Mouse (Mus musculus): ENCODE data around the gene Klc1. TPM values are rescaled to one million over a fixed set of nuclear protein-coding genes. Genes with fewer than 3 reads are reported as not detected.
A peak's percentile ranks its signal among the peaks of the same experiment; 100 is the strongest.

The Klc1 gene
- polyA plus RNA-seq, 1 experiment from 2014 or later = 603 TPM

DNA sequence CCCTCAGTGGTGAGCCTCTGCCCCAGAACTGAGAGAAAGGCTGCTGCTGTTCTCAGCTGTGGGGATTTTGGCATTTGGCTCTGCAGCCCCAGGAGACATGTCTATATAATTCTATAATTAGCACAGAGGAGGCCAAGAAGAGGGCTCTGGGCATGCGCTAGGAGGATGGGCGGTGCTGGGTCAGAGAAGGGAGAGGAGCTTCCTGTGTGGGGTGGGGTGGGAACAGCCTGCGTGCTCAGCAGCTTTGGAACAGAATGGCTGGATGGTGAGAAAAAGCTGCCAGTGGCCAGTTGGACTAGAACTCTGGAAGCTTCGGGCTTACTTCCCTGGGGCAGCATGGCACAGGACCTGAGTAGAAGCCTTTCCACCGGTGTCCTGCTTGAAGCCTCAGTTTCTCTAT, 12.6 kb upstream of the Klc1 start:
- Histone ChIP-seq H3K4me1 (replicated peaks) (peaks cover 23% of the 10 kb centered on the region), H3K9ac (peak overlapping the region; percentile 31; the same call in 1 of the 2 replicates), H3K27ac (replicated peaks) (peak overlapping the region; percentile 61; the same call in 1 of the 2 replicates), H3K36me3 (no peaks in the 10 kb centered on the region), H3K4me3 (no peak overlapping the region), H3K27me3 (no peaks in the 10 kb centered on the region), H3K9me3 (no peaks in the 10 kb centered on the region), H3K4me2 (no peak overlapping the region)
- no peak; the same call in 1 of the 2 replicates for ATAC-seq (ENCODE audit: low read depth)
- 58% methylated on average over 5 of the region's 5 CpGs for WGBS

DNA sequence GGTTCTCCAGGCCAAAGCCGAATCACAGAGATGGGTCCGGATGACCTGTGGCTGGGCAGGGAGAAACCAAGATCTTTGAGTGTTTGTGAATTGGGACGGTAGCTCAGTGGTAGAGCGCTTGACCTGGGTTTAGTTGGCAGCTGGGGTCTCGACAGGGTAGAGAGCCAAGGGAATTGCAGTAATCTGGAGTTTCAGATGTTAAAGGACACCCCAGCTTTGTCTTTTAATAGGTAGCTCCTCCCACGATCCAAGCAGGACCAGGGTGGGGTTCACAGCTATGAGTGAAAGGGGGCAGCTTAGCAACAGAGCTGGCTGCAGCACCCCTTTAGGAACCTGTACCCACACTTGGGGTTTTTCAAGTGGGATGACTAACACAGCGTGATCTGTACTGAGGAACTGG, 11.2 kb upstream of the Klc1 start:
- H3K27me3 ChIP-seq = no peaks in the 10 kb centered on the region
- no peak overlapping the region for H3K27ac ChIP-seq (replicated peaks)
- peaks cover 23% of the 10 kb centered on the region for H3K4me1 ChIP-seq (replicated peaks)
- no peaks in the 10 kb centered on the region for H3K9me3 ChIP-seq
- WGBS = 79% methylated on average over 7 of the region's 7 CpGs
- H3K4me2 ChIP-seq = no peak overlapping the region
- H3K9ac ChIP-seq = no peak overlapping the region
- no peak overlapping the region for H3K4me3 ChIP-seq
- H3K36me3 ChIP-seq = no peaks in the 10 kb centered on the region
- no peak for ATAC-seq (ENCODE audit: low read depth)

DNA sequence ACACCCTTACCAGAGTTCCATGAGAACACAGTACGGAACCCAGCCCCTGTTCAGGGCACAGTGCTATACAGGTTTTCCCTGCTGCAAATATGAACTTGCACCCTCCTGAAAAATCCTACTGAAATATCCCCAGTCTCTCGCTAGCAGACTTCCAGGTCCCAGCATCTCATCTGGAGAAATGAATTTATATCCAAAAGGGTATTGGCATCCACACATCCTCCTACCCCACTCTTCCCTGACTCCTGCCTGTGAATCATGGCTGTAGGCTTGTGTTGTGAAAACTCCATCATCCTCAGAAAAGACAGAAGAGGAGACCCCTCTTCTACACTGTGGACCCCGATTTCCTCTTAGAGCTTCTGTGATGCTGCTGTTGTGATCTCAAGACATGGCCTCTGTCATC, 7.9 kb upstream of the Klc1 start:
- peaks cover 9% of the 10 kb centered on the region for H3K4me1 ChIP-seq (replicated peaks)
- H3K4me3 ChIP-seq = no peak overlapping the region
- no peak for ATAC-seq (ENCODE audit: low read depth)
- H3K9me3 ChIP-seq = no peaks in the 10 kb centered on the region
- no peaks in the 10 kb centered on the region for H3K36me3 ChIP-seq
- WGBS = 95% methylated on average over 3 of the region's 3 CpGs
- no peak overlapping the region for H3K27ac ChIP-seq (replicated peaks)
- no peak overlapping the region for H3K9ac ChIP-seq
- H3K4me2 ChIP-seq = no peak overlapping the region
- no peaks in the 10 kb centered on the region for H3K27me3 ChIP-seq

DNA sequence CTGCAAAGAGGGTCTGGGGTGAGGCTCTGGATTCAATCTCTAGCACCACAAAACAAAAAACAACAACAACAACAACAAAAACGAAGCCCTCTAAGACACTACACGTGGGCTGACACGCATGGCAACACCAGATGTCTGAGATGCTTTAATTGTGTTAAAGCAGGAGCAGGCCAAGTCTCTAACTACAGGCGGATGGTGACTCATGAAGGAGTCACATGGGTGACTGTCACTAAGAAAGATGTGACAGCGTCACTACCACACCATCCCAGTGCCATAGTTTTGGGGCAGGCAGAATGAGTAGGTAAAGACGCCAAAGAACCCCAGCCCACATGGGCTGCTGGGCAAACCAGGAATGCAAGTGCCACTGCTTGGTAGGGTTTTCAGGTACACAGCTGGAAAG, 6.2 kb upstream of the Klc1 start:
- H3K9me3 ChIP-seq = no peaks in the 10 kb centered on the region
- no peak overlapping the region for H3K9ac ChIP-seq
- no peak overlapping the region for H3K4me2 ChIP-seq
- no peak for ATAC-seq (ENCODE audit: low read depth)
- H3K36me3 ChIP-seq = no peaks in the 10 kb centered on the region
- peaks cover 4% of the 10 kb centered on the region for H3K4me1 ChIP-seq (replicated peaks)
- H3K4me3 ChIP-seq = no peak overlapping the region
- no peaks in the 10 kb centered on the region for H3K27me3 ChIP-seq
- no peak overlapping the region for H3K27ac ChIP-seq (replicated peaks)
- WGBS = 89% methylated on average over 6 of the region's 6 CpGs

DNA sequence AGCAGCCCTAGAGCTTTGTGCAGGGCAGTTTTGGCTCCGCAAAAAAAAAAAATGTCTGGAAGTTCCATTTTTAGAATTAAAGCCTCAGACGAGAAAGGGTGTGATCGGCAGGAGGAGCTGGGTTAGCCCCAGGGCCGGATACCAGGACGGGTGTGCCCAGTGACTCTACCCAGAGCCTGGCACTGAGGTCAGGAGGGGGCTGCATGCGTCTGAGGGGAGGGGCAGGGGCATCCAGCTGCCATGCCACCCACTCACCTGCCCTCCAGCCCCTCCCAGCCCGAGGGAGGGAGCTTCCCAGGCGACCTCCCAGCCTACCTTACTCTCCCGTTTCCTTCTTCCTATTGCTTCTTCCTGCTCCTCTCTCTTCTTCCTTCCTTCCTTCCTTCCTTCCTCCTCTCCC, 5.3 kb upstream of the Klc1 start:
- Histone ChIP-seq H3K36me3 (no peaks in the 10 kb centered on the region), H3K27me3 (no peaks in the 10 kb centered on the region), H3K4me3 (no peak overlapping the region), H3K9me3 (no peaks in the 10 kb centered on the region), H3K4me1 (replicated peaks) (peaks cover 12% of the 10 kb centered on the region), H3K4me2 (no peak overlapping the region), H3K27ac (replicated peaks) (no peak overlapping the region), H3K9ac (no peak overlapping the region)
- WGBS = 72% methylated on average over 9 of the region's 9 CpGs
- no peak for ATAC-seq (ENCODE audit: low read depth)

DNA sequence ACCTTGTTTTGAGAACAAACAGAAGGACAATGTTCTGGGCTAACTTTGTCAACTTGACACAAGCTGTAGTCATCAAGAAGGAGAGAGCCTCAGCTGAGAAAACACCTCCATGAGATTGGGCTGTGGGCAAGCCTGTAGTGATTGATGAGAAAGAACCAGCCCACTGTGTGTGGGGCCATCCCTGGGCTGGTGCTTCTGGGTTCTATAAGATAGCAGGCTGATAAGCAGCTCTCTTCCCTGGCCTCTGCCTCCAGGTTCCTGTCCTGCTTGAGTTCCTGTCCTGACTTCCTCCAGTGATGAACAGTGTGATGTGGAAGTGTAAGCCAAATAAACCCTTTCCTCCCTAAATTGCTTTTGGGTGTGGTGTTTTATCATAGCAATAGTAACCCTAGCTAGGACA, 3.9 kb upstream of the Klc1 start:
- Histone ChIP-seq H3K27me3 (no peaks in the 10 kb centered on the region), H3K36me3 (no peaks in the 10 kb centered on the region), H3K9ac (no peak overlapping the region), H3K9me3 (no peaks in the 10 kb centered on the region), H3K4me2 (no peak overlapping the region), H3K27ac (replicated peaks) (no peak overlapping the region), H3K4me1 (replicated peaks) (peaks cover 15% of the 10 kb centered on the region), H3K4me3 (no peak overlapping the region)
- no peak for ATAC-seq (ENCODE audit: low read depth)

DNA sequence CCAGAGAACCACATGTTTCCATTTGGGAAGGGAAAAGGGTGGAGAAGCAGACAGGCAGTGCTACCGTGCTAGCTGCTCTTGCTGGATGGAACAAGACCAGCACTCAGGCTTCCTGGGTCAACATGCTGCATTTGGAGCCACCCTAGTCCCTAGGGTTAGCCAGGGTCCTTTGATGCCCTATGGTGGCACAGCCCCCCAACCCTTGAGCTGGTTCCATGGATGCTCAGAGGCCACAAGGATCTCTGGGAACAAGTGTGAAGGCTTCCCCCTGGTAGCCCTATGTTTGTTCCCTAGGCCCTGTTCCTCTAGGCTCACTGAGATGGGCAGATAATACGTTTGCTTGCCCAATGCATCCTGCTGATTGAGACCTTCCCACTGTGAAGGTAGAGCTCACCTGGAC, 3.4 kb upstream of the Klc1 start:
- H3K27ac ChIP-seq (replicated peaks) = no peak overlapping the region
- peaks cover 20% of the 10 kb centered on the region for H3K4me1 ChIP-seq (replicated peaks)
- 70% methylated on average over 2 of the region's 2 CpGs for WGBS
- H3K9me3 ChIP-seq = no peaks in the 10 kb centered on the region
- H3K4me2 ChIP-seq = no peak overlapping the region
- no peak for ATAC-seq (ENCODE audit: low read depth)
- no peaks in the 10 kb centered on the region for H3K27me3 ChIP-seq
- no peak overlapping the region for H3K4me3 ChIP-seq
- H3K36me3 ChIP-seq = no peaks in the 10 kb centered on the region
- no peak overlapping the region for H3K9ac ChIP-seq

DNA sequence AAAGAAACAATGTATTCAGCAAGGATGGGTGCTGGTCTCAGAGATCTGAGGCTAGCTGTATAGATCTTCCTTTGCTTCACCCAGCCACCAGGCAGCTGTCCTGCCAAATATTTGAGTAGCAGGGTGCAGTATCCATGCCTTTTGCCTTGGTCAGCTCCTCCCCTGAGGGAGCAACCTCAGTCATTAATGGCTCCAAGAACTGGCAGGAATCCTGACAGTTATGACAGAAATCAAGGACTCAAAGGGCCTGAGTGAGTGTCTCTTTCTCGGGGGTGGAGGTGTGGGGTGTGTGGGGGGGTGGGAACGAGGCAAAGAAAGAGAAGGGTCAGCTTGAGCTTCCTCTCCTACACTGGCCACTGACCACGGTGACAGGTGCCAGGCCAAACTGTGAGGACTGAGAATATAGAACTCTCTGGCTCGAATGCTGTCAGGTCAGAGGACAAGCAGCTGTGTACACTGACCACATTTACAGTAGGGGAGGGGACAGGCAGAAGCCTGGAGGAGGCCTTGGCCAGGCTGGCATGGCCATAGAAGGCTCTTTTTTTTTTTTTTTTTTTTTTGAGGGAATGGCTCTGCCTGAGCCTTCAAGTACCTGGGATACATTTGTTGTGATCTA, 2.5 kb upstream of the Klc1 start:
- H3K27ac ChIP-seq (replicated peaks) = no peak overlapping the region
- H3K36me3 ChIP-seq = no peaks in the 10 kb centered on the region
- H3K4me1 ChIP-seq (replicated peaks) = peaks cover 30% of the 10 kb centered on the region
- H3K4me3 ChIP-seq = no peak overlapping the region
- no peaks in the 10 kb centered on the region for H3K27me3 ChIP-seq
- no peaks in the 10 kb centered on the region for H3K9me3 ChIP-seq
- no peak for ATAC-seq (ENCODE audit: low read depth)
- WGBS = 62% methylated on average over 4 of the region's 4 CpGs
- no peak overlapping the region for H3K4me2 ChIP-seq
- H3K9ac ChIP-seq = no peak overlapping the region

DNA sequence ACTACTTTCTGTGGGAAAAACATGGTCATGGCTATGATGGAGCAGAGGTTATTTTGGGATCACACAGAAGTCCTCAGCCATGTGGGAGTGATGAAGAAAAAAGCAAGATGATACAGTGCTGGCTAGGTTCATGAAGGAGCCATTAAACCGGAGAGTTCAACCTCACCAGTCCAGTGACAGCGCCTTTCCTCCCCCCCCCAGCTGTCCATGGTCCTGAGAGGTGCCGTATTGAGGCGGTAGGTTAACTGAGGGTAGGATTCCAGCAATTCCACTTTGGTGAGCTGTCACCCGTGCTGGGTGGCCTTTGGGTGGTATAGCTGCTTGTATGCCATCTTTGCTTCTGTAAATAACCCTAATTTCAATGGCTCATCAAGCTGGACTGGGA, 2.0 kb upstream of the Klc1 start:
- no peaks in the 10 kb centered on the region for H3K27me3 ChIP-seq
- H3K36me3 ChIP-seq = no peaks in the 10 kb centered on the region
- no peak overlapping the region for H3K27ac ChIP-seq (replicated peaks)
- no peak for ATAC-seq (ENCODE audit: low read depth)
- no peaks in the 10 kb centered on the region for H3K9me3 ChIP-seq
- WGBS = 61% methylated on average over 5 of the region's 5 CpGs
- no peak overlapping the region for H3K4me2 ChIP-seq
- H3K4me3 ChIP-seq = no peak overlapping the region
- H3K4me1 ChIP-seq (replicated peaks) = peaks cover 35% of the 10 kb centered on the region
- H3K9ac ChIP-seq = no peak overlapping the region

DNA sequence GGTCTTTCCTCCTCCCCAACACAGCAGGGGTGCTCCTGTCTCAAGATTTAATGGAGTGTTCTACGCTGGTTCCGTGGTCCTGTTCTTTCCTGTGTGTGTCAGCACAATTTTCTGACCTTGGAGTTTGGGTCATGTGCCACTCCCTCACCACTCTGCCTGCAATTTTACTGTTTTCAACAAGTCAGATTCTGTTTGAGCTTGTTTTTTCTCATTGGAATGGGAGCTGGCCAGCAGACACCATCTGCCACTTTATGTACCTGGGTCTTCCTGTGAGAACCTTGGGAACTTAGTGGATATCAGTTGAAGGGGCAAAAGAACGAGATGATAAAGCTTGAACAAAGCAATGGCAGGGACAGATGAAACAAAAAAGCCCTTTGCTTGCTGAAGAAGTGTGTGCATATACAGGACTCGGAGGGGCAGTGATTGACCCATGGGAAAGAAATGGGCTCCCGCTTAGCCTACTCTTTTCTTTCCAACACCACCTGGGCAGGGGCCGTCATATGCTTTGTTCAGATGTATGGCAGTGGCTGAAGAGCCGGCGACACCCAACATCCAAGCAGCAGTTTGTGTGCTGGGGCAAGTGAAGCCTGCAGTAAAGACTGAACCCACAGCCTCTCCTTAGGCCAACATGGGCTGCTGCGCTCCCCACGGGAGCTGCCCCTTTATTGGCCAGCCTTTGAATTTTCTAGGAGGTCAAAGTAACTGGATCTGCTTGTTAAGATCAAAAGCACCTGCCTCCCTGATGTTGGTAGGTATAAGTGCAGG, 906 bp upstream of the Klc1 start:
- Histone ChIP-seq H3K4me2 (peak overlapping the region; percentile 98), H3K4me3 (peak overlapping the region; percentile 96), H3K9ac (peak overlapping the region; percentile 99), H3K36me3 (peaks cover 2% of the 10 kb centered on the region; the same call in 1 of the 2 replicates), H3K27ac (replicated peaks) (peak overlapping the region; percentile 98), H3K27me3 (no peaks in the 10 kb centered on the region), H3K9me3 (no peaks in the 10 kb centered on the region), H3K4me1 (replicated peaks) (peaks cover 45% of the 10 kb centered on the region)
- 35% methylated on average over 10 of the region's 10 CpGs for WGBS
- ATAC-seq (ENCODE audit: low read depth) = 0 out of 2 replicates have a peak, but pooled peaks have one; percentile 5

DNA sequence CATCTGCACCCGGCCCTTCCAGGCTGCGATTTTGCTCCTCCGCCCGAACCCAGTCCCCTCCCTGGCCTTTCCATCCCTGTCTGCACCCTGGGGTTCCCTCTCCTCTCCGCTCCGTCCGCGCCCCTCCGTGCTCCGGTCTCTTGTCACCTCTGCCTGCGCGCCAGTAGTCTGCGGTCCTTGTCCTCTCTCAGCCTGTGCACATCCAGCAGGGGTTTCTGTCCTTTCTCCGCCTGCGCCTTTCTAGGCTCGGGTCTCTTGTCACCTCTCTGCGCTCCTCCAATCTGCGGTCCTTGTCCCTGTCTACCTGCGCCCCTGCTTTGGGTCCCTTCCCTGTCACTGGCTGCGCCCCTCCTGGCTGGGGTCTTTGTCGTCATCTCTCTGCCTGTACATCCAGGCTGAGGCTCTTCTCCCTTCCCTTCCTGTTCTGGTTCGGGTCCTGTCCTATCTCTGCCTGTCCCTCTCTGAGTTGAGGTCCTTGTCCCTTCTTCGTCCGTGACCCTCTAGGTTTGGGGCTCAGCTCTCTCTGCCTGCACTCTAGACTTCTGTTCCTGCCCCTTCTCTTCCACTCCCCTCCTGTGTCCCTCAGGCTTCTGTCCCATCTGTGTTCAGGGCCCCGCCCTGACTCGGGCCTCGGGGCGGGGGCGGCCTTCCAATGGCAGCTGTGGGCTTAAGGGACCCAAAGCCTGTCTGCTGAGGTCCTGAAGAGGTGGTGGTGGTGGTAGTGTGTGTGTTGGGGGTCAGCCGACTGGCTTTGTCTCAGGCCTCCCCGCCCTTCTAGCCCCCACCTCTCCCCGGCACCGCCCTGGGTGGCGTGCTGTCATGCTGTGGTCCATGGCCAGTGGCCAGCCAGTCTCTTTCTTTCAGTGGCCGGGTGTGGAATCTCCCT, 770 bp downstream of the Klc1 start:
- ATAC-seq (ENCODE audit: low read depth) = peak; percentile 74
- peak overlapping the region; percentile 96 for H3K4me3 ChIP-seq
- H3K27ac ChIP-seq (replicated peaks) = peak overlapping the region; percentile 98
- H3K9ac ChIP-seq = peak overlapping the region; percentile 99
- H3K27me3 ChIP-seq = no peaks in the 10 kb centered on the region
- WGBS = under 1% methylated on average over 35 of the region's 35 CpGs
- H3K4me1 ChIP-seq (replicated peaks) = peaks cover 59% of the 10 kb centered on the region
- H3K4me2 ChIP-seq = peak overlapping the region; percentile 98
- H3K36me3 ChIP-seq = peaks cover 16% of the 10 kb centered on the region
- H3K9me3 ChIP-seq = no peaks in the 10 kb centered on the region

DNA sequence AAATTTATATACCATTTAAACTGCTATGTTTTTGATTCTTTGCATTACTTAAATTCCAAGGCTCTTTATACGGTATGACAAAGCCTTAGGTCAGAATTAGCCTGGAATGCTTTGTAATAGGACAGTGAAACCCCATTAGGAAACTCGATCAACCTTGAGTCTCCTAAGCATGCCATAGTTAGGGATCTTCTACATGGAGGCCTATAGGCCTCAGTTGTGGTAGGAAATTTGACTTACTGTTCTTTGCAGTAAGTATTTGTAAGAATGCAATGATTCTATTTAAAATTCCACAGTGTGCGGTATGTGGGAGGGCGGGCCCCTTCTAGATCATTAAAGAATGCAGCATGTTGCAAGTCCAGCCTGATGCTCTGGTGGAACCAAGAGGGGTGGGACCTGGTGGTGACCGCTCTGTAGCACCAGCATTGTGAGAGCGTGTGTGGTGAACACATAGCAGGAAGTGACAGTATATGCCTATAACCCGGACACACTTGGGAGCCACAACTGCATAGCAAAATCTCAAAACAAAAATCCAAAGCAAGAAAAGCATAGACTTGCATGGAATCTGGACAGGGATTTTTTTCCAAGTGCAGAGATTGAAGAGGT, 1.8 kb downstream of the Klc1 start:
- no peak for ATAC-seq (ENCODE audit: low read depth)
- WGBS = 78% methylated on average over 7 of the region's 7 CpGs
- Histone ChIP-seq H3K36me3 (peaks cover 16% of the 10 kb centered on the region), H3K9me3 (no peaks in the 10 kb centered on the region), H3K27ac (replicated peaks) (peak overlapping the region; percentile 18; the same call in 1 of the 2 replicates), H3K4me1 (replicated peaks) (peaks cover 66% of the 10 kb centered on the region), H3K9ac (peak overlapping the region; percentile 99), H3K4me3 (peak overlapping the region; percentile 96), H3K27me3 (no peaks in the 10 kb centered on the region), H3K4me2 (peak overlapping the region; percentile 98)
